Mouse (Mus musculus) ovary, adult 18-20 months (tissue): ENCODE results near the gene Arhgap23.

Source experiments
- DNase-seq: peaks from one replicate; pipeline ENCODE4 v3.0.0; 2022; ENCODE audit warnings: low spot score, mixed read lengths

Gene Arhgap23

DNA sequence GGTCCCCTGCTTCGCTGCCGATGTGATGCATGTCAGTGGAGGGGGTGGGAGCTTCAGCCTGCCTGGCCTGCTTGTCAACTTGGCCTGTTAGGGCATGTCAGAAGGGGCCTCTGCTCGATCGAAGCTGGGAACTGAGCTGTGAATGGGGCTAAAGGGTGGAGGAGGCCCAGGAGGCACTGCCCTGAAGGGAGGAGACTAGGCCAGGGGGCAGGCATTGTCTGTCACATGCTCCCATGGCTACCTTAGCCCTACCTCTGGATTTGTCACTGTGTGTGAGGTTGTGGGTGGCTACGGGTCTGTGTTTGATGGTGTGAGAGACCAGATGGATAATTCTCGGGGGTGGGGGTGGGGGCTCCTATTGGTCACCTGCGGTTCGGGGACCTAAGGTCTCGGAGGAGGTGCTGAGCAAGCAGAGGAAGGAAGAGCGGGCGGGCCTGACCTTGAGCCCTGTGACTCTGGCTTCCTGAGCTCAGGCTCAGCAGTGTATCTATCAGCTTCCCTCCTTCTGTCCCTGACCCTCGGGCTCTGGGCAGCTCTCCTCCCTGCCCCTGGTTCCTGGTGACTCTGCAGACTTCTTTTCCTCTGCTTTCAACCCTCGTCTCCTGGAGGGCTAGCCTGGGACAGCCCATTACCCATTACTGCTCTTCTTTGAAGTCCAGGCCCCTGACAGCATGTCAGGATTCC is 20.6 kb downstream of the Arhgap23 start:
- no peak for DNase-seq

DNA sequence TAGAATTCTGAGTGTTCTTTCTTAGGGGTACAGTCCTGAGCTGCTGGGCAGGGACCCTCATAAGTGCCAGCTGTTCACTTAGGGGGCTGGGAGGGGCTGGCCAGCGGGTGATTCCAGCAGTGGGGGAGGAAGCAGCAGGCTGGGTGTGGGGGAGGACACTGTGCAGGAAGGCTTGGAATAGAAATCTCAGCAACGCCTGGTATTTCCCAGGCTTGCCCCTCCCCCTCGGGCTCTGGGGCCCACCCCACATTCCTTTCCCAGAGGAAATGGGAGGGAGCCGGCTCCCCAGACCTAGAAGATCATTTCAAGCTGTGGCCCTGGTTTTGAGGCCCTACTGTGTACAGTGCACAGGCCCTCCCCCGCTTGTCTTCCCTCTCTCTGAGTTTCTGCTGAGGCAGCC is 22.4 kb downstream of the Arhgap23 start:
- DNase-seq: peak; percentile 72

DNA sequence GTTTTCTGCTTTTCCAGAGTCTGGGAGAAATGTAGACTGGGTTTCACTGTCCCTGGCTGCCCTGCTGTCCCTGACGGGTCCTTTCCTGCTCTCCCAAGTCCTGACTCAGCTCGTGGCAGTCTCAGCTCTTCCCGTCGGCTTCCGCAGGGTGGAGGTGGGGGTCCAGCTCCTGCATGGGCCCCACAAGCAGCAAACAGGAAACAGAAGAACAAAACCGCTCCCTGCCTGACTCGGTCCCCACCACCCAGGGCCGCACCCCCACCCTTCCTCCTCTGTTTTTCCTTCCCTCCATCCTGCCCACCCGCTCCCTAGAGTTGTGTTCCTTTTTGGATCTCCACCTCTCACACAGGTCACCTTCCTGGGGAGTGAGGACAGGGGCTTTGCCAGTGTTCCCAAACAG is 23.5 kb downstream of the Arhgap23 start:
- DNase-seq: no peak

DNA sequence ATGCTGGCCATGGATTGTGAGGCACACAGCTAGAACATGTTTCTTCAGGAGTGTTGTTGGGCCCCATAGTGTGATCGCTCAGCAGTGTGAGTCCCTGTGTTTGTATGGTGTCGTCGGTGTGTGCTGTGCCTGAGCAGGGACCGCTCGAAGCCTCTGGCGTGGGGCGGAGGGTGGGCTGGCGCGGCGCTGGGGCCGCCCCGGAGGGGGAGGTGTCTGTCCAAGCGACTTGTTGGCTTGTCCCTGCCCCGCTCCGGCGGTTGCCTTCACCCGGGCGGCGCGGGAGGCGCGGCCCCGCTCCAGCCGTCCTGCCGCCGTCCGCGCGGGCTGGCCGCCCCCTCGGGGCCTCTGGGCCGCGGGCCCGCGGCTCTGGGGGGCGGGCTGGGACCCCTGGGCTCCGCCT is 24.6 kb downstream of the Arhgap23 start:
- DNase-seq: no peak

GRCm38 (mm10) chr11:97440441-97440881 is 25.1 kb downstream of the Arhgap23 start:
- no peak for DNase-seq

DNA sequence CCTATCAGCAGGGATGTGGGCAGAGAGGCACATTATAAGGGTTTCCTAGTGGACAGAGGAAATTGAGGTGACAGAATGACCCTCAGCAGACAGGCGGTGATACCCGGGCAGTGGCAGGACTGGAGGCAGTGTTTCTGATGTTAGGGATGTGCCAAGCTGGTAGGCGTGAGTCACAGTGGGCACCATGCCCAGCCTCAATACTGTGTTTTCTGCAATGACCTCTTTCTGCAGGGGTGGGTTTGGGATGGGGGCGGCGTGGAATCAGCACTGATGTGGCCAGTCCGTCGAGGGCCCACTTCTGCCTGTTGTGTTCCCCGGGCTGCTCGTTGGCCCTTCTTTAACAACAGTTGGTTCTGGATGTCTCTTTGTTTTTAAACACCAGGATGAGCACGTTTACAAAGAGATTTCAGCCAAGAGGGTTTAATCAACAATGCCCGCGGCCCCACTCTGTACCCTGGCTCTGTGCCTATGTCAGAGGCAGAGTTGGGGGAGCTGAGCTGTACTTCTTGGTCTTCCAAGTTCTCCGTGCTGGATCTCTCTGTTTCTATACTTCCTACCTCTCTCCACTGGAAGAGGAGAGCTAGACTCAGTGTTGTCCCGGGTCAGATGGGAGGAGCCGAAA is 25.8 kb downstream of the Arhgap23 start:
- DNase-seq: peak; percentile 53

DNA sequence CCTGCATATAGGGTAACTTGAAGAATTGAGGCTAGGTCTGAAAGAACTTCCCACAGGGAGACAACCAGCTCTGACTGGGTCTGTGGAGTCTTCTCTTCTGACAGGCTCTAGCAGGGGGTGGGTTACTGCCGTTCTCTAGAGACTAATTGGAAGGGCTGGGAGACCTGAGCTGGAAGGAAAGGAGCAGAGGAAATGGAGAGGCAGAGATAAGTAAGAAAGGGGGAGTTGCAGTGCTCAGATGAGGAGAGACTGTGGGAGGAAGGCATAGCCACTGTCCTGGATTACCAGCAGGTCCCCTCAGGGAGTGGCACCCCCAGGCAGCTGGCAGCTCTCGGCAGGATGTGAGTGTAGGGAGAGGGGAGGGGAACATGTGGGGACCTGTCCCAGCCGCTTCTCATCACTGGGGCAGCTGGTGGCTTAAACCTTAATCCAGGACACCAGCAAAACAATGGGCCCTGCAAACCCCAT is 26.4 kb downstream of the Arhgap23 start:
- no peak for DNase-seq

DNA sequence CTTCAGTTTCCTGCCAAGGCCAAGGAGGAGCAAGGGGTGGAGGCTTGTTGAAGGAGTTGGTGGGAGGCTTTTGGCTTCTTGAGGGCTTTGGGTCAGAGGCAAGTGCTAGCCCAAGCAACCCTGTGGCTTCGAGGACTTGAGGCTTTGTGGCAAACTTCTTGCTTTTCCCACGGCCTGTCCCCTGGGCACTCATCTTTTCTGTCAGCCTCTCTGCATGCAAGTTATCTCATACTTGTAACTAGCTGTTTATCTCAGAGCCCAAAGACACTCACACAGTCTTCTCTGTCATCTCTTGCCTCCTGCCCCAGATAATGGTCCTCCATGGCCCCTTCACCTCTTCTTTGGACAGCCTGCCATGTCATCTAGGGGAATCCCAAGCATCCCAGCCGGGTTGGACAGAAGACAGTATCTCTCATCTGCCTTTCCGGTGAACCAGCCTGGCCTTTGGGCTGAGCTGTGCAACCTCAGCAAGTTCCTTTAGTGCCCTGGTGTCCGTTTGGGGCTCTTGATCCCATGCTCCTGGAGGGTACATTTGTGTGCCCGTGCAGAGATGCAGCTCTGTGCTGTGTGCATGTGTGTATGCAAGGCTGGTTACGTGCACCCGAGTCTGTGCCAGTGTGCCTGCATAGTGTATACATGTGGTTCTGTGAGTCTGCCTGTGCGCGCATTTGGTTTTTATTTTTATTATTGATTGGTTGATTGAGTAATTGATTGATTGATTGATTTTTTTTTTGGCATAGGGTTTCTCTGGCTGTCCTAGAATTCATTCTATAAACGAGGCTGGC is 27.8 kb downstream of the Arhgap23 start:
- DNase-seq: no peak

- DNase-seq: no peak
Measured at GRCm38 (mm10) chr11:97445596-97445995, 30.3 kb downstream of the Arhgap23 start.

- no peak for DNase-seq
Measured at GRCm38 (mm10) chr11:97445999-97446511, 30.7 kb downstream of the Arhgap23 start.

DNA sequence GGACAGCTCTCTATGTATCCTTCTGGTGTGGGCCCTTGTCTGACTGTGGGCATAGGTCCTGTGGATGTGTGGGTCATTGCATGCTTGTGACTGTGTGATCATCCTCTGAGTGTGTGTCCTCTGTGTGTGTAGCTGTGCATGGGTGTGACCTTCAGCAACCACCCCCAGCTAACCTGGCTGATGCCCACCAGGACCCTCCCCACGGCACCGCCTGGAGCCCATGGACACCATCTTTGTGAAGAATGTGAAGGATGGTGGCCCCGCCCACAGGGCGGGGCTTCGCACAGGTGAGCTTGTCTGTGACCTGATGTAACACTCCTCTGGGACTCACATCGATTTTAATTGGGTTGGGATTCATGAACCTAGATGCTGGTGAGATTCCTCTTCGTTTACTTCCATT is 32.6 kb downstream of the Arhgap23 start:
- no peak for DNase-seq

DNA sequence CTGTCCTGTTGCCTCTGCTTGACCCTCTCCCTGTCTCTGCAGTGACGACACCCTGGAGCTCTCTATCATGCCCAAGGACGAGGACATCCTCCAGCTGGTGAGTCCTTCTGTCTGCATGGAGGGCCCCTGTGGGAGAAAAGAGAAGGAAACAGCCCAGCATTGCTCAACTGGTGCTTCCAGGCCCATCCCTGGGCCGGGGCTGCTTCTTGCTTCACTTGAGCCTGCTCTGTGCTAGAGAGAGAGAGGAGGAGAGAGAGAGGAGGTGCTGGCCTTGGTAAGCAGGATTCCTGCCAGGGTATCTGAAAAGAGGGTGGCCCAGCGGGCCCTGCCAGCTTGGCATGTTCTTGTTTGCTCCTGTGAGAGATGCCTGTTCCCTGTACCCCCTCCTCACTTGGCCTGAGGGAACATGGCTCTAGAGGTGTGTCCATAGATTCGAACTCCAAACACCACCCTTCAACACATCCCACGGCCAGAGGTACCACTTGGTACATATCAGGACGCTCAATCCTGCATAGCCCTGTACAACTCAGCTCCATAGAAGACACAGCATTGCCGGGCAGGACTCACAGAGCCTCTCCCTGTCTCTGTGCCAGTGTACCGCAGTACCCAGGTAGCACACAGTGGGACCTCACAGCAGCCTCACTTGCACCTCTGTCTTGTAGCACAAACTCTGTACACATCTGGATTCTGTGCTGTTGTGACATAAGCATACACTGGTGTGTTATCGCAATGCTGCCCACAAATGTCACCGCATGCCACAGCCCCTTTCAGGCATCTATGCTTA is 33.5 kb downstream of the Arhgap23 start:
- no peak for DNase-seq

DNA sequence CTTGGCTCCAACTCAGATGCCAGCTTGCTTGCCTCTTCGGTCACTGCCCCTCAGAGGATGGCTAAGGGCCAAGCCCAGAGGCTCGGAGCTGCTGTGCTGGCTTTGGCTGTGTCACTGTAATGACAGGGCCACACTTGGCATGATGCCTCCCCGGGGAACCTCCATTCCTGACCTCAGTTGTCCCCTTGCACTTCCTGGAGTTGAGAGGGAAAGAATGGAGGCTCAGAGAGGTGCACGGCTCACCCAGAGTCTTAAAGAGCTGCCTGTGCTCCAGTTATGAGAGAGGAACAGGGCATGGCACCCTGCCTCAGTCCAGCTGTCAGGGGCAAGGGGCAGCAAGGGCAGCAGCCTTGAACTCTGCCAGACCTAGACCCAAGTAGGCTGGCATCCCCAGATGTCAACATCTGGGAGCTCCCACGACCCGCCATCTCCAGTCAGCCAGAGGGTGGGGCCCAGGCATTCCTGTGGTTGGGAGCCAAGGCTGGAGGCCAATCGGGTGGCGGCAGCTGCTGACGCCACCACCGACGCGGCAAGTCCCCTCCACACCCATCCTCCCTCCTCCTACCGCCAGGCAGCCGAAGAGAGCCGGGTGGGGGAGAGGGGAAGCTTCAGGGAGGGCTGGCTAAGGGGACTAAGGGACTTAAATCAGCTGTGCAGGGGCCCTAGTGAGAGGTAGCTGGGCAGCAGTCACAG is 34.4 kb downstream of the Arhgap23 start:
- peak; percentile 71 for DNase-seq

GRCm38 (mm10) chr11:97450305-97450922 is 35.1 kb downstream of the Arhgap23 start:
- DNase-seq: peak; percentile 44

- DNase-seq: no peak
Measured at GRCm38 (mm10) chr11:97451625-97452024, 36.3 kb downstream of the Arhgap23 start.

DNA sequence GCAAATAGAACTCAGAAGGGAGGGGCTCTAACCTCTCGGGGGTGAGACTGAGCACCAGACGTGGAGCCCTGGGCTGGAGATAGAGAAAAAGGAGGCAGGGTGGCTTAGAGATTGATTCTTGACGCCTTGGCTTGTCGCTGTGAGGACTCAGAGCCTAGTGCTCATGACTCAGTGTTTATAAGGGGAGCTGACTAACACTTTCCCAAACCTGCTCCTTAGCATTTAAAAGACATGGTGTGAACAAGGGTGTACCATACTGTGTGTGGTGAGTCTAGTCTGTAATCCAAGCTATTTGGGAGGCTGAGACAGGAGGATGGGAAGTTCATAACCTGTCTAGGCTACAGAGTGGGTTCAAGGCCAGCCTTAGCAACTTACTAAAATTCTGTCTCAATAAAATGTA is 41.8 kb downstream of the Arhgap23 start:
- no peak for DNase-seq

DNA sequence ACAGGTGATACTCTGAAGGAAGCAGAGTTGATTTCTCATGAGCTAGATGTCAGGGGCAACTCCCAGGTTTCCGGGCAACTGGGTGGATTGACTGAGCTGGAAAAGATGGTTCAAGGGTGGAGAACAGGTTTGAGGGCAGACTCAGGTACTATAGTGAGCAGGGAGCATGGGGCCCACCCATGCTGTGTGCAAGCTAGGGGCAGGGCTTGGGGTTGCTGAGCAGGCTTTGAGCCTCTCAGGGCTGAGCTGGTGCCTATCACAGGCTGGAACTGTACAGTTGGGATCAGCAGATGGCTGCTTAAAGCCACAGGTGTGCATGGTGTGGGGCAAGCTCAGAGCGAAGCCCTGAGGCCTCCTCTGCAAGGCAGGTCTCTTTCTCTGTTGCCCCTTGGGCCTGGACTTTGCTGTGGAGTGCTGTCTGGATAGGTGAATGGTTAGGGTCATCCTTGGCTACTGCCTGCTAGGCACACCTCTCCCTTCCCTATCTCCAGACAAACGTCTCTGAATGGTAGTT is 46.0 kb downstream of the Arhgap23 start:
- no peak for DNase-seq

- no peak for DNase-seq
Measured at GRCm38 (mm10) chr11:97462538-97462937, 47.2 kb downstream of the Arhgap23 start.

DNA sequence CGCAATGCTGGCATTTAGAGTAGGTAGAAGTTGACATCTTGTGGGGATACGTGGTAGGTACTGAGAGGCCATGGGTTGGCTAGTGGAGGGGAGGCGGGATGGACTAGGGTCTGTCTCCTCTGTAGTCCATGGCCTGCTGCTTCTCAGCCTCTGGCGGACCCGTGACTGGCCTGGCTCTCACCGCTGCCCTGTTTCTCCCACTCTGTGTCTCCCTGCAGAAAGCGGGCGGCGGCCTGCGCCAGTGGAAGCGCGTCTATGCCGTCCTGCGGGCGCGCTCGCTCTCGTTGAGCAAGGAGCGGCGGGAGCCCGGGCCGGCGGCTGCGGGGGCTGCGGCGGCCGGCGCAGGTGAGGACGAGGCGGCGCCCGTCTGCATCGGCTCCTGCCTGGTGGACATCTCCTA is 47.8 kb downstream of the Arhgap23 start:
- no peak for DNase-seq

- no peak for DNase-seq
Measured at GRCm38 (mm10) chr11:97463991-97464390, 48.7 kb downstream of the Arhgap23 start.

- no peak for DNase-seq
Measured at GRCm38 (mm10) chr11:97465957-97466356, 50.6 kb downstream of the Arhgap23 start.
